Mouse (Mus musculus): ENCODE measurements around the gene Fam163a. TPM values are rescaled to one million over a fixed set of nuclear protein-coding genes. Genes with fewer than 3 reads are reported as not detected.

Gene Fam163a
- polyA plus RNA-seq, 1 experiment from 2014 or later, result 1.2 TPM

DNA sequence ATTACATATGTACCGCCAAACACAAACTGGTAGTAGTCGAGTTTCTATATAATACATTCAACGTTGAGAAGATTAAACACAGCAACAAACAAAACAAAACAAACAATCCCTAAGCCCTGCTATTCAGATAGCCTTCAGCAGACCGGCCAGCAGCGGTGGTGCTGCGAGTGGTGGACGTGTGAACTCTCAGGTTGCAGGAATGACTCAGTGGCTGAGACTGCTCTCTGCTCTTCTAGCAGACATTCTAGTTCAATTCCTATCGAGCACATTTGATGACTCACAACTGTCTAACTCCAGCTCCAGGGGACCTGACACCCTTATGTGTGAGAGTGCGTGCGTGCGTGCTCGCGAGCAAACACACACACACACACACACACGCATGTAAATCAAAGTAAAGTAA, 134.7 kb downstream of the Fam163a start:
- no peak for TF ChIP-seq CTCF (IDR thresholded peaks at IDR 0.05; ENCODE audit: low read depth)
- WGBS, result 68% methylated on average over 14 of the region's 14 CpGs
- DNase-seq (no peak), ATAC-seq (ENCODE audit: insufficient read depth) (no peak)
- Histone ChIP-seq H3K4me1 (ENCODE audit: insufficient read depth) (peaks cover 5% of the 10 kb centered on the region), H3K27ac (ENCODE audit: low read depth) (no peak overlapping the region), H3K4me2 (no peak overlapping the region), H3K4me3 (ENCODE audit: low read depth, low read length) (no peak overlapping the region), H3K27me3 (ENCODE audit: insufficient read depth, low read length) (no peaks in the 10 kb centered on the region), H3K36me3 (ENCODE audit: insufficient read depth) (peaks cover 26% of the 10 kb centered on the region), H3K9ac (no peak overlapping the region), H3K9me3 (ENCODE audit: low read depth, low read length) (no peaks in the 10 kb centered on the region)

DNA sequence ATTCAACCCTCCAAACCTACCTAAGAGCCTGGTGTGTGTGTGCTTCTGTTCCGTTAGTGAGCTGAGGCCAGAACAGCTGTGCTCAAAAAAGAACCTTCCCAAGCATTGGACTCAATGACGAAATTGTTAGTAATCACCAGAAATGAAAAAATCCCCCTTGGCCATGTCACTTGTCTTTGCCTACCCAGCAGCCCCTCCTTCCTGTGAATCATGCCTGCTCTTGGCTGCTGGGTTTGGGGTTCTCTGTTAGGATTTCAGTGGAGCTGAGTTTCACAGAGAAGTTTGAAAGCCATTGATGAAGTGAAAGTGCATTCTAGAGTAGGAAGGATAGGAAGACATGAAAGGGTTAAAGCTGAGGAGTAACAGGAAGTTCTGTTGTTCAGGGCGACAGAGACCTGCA, 138.7 kb downstream of the Fam163a start:
- no peak overlapping the region for H3K4me2 ChIP-seq
- 63% methylated on average over 3 of the region's 3 CpGs for WGBS

DNA sequence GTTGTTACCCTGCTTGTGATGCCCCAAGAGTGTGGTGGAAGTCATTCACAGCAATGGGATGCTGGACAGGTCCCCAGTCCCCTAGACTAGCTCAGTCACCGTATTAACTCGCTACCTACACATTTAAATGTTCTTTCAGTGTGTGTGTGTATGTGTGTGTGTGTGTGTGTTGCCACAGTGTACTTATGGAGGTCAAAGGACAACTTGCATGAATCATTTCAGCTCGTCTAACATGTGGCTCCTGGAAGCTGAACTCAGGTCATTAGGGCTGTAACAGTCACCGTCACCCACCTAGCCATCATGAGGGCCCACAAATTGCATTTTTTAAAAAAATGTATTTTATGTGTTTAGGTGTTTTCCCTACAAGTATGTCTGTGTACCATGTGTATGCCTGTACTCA, 142.6 kb downstream of the Fam163a start:
- ATAC-seq (ENCODE audit: insufficient read depth) (no peak), DNase-seq (no peak)
- WGBS, result 84% methylated on average over 4 of the region's 4 CpGs
- no peak overlapping the region for H3K4me2 ChIP-seq
- peaks cover 67% of the 10 kb centered on the region for H3K36me3 ChIP-seq (ENCODE audit: insufficient read depth)
- no peaks in the 10 kb centered on the region for H3K27me3 ChIP-seq (ENCODE audit: insufficient read depth, low read length)
- no peak overlapping the region for H3K4me3 ChIP-seq (ENCODE audit: low read depth, low read length)
- H3K9me3 ChIP-seq (ENCODE audit: low read depth, low read length), result no peaks in the 10 kb centered on the region
- no peak overlapping the region for H3K27ac ChIP-seq (ENCODE audit: low read depth)
- TF ChIP-seq CTCF (IDR thresholded peaks at IDR 0.05; ENCODE audit: low read depth), result no peak
- no peak overlapping the region for H3K9ac ChIP-seq
- no peaks in the 10 kb centered on the region for H3K4me1 ChIP-seq (ENCODE audit: insufficient read depth)

More for the DNA sequence above, 138.7 kb downstream of the Fam163a start:
- H3K4me1 ChIP-seq (ENCODE audit: insufficient read depth), result no peaks in the 10 kb centered on the region
- ATAC-seq (ENCODE audit: insufficient read depth) (no peak), DNase-seq (no peak)
- H3K36me3 ChIP-seq (ENCODE audit: insufficient read depth), result peaks cover 57% of the 10 kb centered on the region
- no peak overlapping the region for H3K27ac ChIP-seq (ENCODE audit: low read depth)
- no peak overlapping the region for H3K9ac ChIP-seq
- no peaks in the 10 kb centered on the region for H3K27me3 ChIP-seq (ENCODE audit: insufficient read depth, low read length)
- no peak overlapping the region for H3K4me3 ChIP-seq (ENCODE audit: low read depth, low read length)
- no peaks in the 10 kb centered on the region for H3K9me3 ChIP-seq (ENCODE audit: low read depth, low read length)
- no peak for TF ChIP-seq CTCF (IDR thresholded peaks at IDR 0.05; ENCODE audit: low read depth)

DNA sequence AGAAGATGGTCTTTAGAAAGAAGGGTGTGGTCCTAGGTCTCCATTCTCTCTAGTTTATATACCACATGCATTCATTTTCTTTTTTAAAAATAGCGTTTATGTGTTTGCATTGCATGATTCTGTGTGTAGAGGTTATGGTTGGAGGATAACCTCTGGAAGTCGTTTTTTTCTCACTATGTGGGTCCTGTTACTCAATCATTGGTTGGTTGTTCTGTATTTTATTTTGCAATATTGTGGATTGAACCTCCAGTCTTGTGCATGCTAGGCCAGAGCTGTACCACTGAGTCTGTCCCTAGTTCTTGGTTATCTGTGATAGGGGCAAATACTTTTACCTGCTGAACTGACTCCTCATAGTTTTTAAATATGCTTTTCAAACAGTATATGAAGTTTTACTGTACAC, 146.6 kb downstream of the Fam163a start:
- no peaks in the 10 kb centered on the region for H3K9me3 ChIP-seq (ENCODE audit: low read depth, low read length)
- H3K4me3 ChIP-seq (ENCODE audit: low read depth, low read length), result no peak overlapping the region
- no peak overlapping the region for H3K4me2 ChIP-seq
- TF ChIP-seq CTCF (IDR thresholded peaks at IDR 0.05; ENCODE audit: low read depth), result no peak
- peaks cover 63% of the 10 kb centered on the region for H3K36me3 ChIP-seq (ENCODE audit: insufficient read depth)
- ATAC-seq (ENCODE audit: insufficient read depth) (no peak), DNase-seq (no peak)
- H3K27me3 ChIP-seq (ENCODE audit: insufficient read depth, low read length), result no peaks in the 10 kb centered on the region
- 82% methylated on average over 2 of the region's 2 CpGs for WGBS
- H3K9ac ChIP-seq, result no peak overlapping the region
- no peak overlapping the region for H3K27ac ChIP-seq (ENCODE audit: low read depth)
- H3K4me1 ChIP-seq (ENCODE audit: insufficient read depth), result no peaks in the 10 kb centered on the region

DNA sequence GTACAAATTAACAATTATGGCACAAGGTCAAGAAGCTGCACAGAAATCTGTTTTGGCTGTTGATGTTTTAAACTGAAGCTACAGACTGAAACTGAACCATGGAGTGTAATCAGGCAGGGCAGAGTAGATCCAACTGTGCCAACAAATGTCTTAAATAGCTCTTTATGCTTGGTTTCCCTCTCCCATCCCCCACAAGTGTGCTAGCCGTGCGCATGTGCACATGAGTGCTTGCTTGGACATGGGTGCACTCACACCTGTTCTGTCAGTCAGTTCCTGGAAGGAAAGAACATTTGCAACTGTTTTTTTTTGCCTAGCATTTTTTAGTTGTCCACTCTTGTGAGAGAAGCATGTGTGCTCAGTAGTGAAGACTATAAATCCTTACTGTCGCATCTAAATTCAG, 158.1 kb downstream of the Fam163a start:
- 0 out of 2 replicates have a peak, but pooled peaks cover 2% of the 10 kb centered on the region for H3K4me1 ChIP-seq (ENCODE audit: insufficient read depth)
- H3K4me3 ChIP-seq (ENCODE audit: low read depth, low read length), result no peak overlapping the region
- no peaks in the 10 kb centered on the region for H3K9me3 ChIP-seq (ENCODE audit: low read depth, low read length)
- no peak for TF ChIP-seq CTCF (IDR thresholded peaks at IDR 0.05; ENCODE audit: low read depth)
- no peaks in the 10 kb centered on the region for H3K27me3 ChIP-seq (ENCODE audit: insufficient read depth, low read length)
- H3K36me3 ChIP-seq (ENCODE audit: insufficient read depth), result peaks cover 89% of the 10 kb centered on the region
- no peak overlapping the region for H3K4me2 ChIP-seq
- ATAC-seq (ENCODE audit: insufficient read depth) (no peak), DNase-seq (no peak)
- no peak overlapping the region for H3K27ac ChIP-seq (ENCODE audit: low read depth)
- no peak overlapping the region for H3K9ac ChIP-seq
- WGBS, result 84% methylated on average over 3 of the region's 3 CpGs

DNA sequence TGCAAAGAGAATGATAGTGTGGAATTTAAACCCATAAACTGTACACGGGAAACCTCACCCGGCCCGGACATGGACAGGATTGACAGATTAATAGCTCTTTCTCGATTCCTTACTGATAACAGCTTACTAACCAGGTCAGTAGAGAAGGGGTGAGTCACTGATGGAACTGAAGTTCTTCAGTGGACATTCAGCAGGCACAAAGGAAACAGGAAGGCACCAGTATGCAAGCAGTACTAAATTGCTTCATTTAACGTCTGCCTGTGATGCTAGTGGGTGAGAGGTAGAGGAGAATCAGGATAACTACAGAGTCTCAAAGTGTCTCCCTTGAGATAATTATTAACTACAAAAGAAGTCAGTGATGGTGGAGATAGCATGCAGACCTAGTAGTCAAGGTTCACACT, 160.6 kb downstream of the Fam163a start:
- no peak overlapping the region for H3K4me3 ChIP-seq (ENCODE audit: low read depth, low read length)
- ATAC-seq (ENCODE audit: insufficient read depth) (no peak), DNase-seq (no peak)
- H3K27ac ChIP-seq (ENCODE audit: low read depth), result no peak overlapping the region
- no peak for TF ChIP-seq CTCF (IDR thresholded peaks at IDR 0.05; ENCODE audit: low read depth)
- H3K4me1 ChIP-seq (ENCODE audit: insufficient read depth), result 0 out of 2 replicates have a peak, but pooled peaks cover 2% of the 10 kb centered on the region
- peaks cover 64% of the 10 kb centered on the region for H3K36me3 ChIP-seq (ENCODE audit: insufficient read depth)
- WGBS, result 70% methylated on average over 5 of the region's 5 CpGs
- no peaks in the 10 kb centered on the region for H3K9me3 ChIP-seq (ENCODE audit: low read depth, low read length)
- H3K9ac ChIP-seq, result no peak overlapping the region
- H3K4me2 ChIP-seq, result no peak overlapping the region
- no peaks in the 10 kb centered on the region for H3K27me3 ChIP-seq (ENCODE audit: insufficient read depth, low read length)

DNA sequence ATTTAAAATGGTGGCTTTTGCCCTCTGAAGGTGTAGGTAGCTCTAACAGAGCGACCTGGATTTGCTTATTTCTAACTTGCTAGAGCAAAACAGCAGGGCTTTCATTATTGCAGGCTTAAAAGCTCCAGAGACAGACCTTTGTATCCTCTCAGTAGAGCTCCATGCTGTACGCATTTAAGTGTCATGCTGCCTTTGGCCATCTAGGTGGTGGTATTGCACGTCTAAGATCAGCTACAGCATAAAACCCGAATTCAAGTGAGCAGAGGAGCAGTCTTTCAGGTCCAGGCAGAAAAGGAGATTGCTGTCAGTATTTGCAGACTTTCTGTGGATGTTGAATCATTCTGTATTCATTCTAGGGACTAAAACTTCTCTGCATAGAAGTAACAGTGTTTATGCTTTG, 161.8 kb downstream of the Fam163a start:
- Histone ChIP-seq H3K9ac (no peak overlapping the region; the same call in 1 of the 2 replicates), H3K4me1 (ENCODE audit: insufficient read depth) (0 out of 2 replicates have a peak, but pooled peaks cover 2% of the 10 kb centered on the region)

More for the DNA sequence above, 161.8 kb downstream of the Fam163a start:
- Histone ChIP-seq H3K27me3 (ENCODE audit: insufficient read depth, low read length) (no peaks in the 10 kb centered on the region), H3K27ac (ENCODE audit: low read depth) (no peak overlapping the region), H3K4me3 (ENCODE audit: low read depth, low read length) (no peak overlapping the region), H3K4me2 (0 out of 2 replicates have a peak overlapping the region, but pooled peaks have one; percentile 16), H3K9me3 (ENCODE audit: low read depth, low read length) (no peaks in the 10 kb centered on the region), H3K36me3 (ENCODE audit: insufficient read depth) (peaks cover 52% of the 10 kb centered on the region)
- ATAC-seq (ENCODE audit: insufficient read depth) (no peak), DNase-seq (peak; percentile 85)
- peak; percentile 74 for TF ChIP-seq CTCF (IDR thresholded peaks at IDR 0.05; ENCODE audit: low read depth)
- 24% methylated on average over 4 of the region's 4 CpGs for WGBS
